Mouse (Mus musculus) layer of hippocampus, adult 8-10 months (tissue): Measurements from ENCODE around the gene Zfp629. TPM values are rescaled to one million over a fixed set of nuclear protein-coding genes. Genes with fewer than 3 reads are reported as not detected.
"Not testable (repeated sequence)": the region's sequence is repeated elsewhere in the genome, so short reads cannot be mapped to it uniquely, and the experiment has no call there.

ENCODE experiments used
- DNase-seq, 2 experiments: peaks; one replicate each; pipeline ENCODE4 v3.0.0; 2022; ENCODE audit warnings: low spot score in 2 of 2
- total RNA-seq, 4 experiments: library from RNA; stranded (reverse); gene quantifications; 2 replicates each; pipeline ENCODE4 v1.2.4; 2022

Gene Zfp629
- 10 to 100 TPM; 21.7 to 22.6 (median 22.1) TPM for total RNA-seq

- peak; percentile 69 to 74 for DNase-seq
Observed at GRCm38 (mm10) chr7:127614891-127615843, at the start of gene Zfp629. Zfp629 (minus strand) TSS chr7:127615797.

GRCm38 (mm10) chr7:127662926-127663325 is 47.3 kb upstream of the Zfp629 start:
- DNase-seq, result no peak

- DNase-seq, result no peak
Observed at GRCm38 (mm10) chr7:127661833-127662232, 46.2 kb upstream of the Zfp629 start.

- DNase-seq, result no peak
Observed at GRCm38 (mm10) chr7:127660882-127661281, 45.3 kb upstream of the Zfp629 start.

- DNase-seq, result peak in 1 of 2 experiments; percentile 26
Observed at GRCm38 (mm10) chr7:127656946-127657345, 41.3 kb upstream of the Zfp629 start.

- DNase-seq, result no peak
Observed at GRCm38 (mm10) chr7:127654318-127654717, 38.7 kb upstream of the Zfp629 start.

GRCm38 (mm10) chr7:127652050-127652449 is 36.5 kb upstream of the Zfp629 start:
- no peak for DNase-seq

GRCm38 (mm10) chr7:127651624-127652023 is 36.0 kb upstream of the Zfp629 start:
- no peak for DNase-seq

GRCm38 (mm10) chr7:127649206-127649605 is 33.6 kb upstream of the Zfp629 start:
- DNase-seq, result no peak

- no peak for DNase-seq
Observed at GRCm38 (mm10) chr7:127648516-127649201, 33.1 kb upstream of the Zfp629 start.

- not testable (repeated sequence) for DNase-seq
Observed at GRCm38 (mm10) chr7:127647576-127647975, 32.0 kb upstream of the Zfp629 start.

- DNase-seq, result no peak
Observed at GRCm38 (mm10) chr7:127646363-127646762, 30.8 kb upstream of the Zfp629 start.

- DNase-seq, result no peak
Observed at GRCm38 (mm10) chr7:127642254-127642653, 26.7 kb upstream of the Zfp629 start.

- peak in 1 of 2 experiments; percentile 24 for DNase-seq
Observed at GRCm38 (mm10) chr7:127641260-127641659, 25.7 kb upstream of the Zfp629 start.

- DNase-seq, result peak; percentile 53 to 62
Observed at GRCm38 (mm10) chr7:127636963-127637362, 21.4 kb upstream of the Zfp629 start.

- DNase-seq, result no peak
Observed at GRCm38 (mm10) chr7:127631416-127631815, 15.8 kb upstream of the Zfp629 start.

GRCm38 (mm10) chr7:127628646-127629045 is 13.0 kb upstream of the Zfp629 start:
- no peak for DNase-seq

- DNase-seq, result no peak
Observed at GRCm38 (mm10) chr7:127626471-127626870, 10.9 kb upstream of the Zfp629 start.

- no peak for DNase-seq
Observed at GRCm38 (mm10) chr7:127626039-127626438, 10.4 kb upstream of the Zfp629 start.

- DNase-seq, result not testable (repeated sequence)
Observed at GRCm38 (mm10) chr7:127618402-127618801, 2.8 kb upstream of the Zfp629 start.

GRCm38 (mm10) chr7:127617962-127618361 is 2.4 kb upstream of the Zfp629 start:
- DNase-seq, result no peak

- no peak for DNase-seq
Observed at GRCm38 (mm10) chr7:127616881-127617280, 1.3 kb upstream of the Zfp629 start.
